Mouse (Mus musculus) T-cell, adult 2 months (primary cell): Measurements from ENCODE around the gene Ssxb10.
"Not testable (repeated sequence)": the region's sequence is repeated elsewhere in the genome, so short reads cannot be mapped to it uniquely, and the experiment has no call there.

Experiments used
- DNase-seq: peaks from one replicate; pipeline ENCODE4 v3.0.0; 2022; ENCODE audit warnings: low spot score

The Ssxb10 gene

DNA sequence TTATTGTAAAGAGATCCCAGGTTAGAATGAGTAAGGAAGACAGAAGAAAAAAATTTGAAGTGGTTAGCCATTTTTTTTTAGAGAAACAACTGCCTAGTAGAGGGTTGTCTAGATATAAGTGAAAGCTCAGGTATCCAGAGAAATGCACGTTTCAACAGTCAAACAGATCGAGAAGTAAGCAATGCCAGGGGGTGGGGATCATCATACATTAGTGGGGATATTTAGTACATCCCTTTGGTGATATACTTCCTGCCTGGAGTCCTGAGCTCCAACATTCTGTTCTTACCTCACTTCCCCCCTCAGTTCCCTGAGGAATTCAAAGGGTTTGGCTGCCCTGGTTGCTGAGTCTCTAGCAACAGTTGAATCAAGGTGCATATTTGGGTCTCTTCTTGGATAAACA lies at the start of gene Ssxb10:
Gene Ssxb10 (plus strand): TSS at position 301 of the 400 bp plus-strand sequence.
- DNase-seq = no peak

DNA sequence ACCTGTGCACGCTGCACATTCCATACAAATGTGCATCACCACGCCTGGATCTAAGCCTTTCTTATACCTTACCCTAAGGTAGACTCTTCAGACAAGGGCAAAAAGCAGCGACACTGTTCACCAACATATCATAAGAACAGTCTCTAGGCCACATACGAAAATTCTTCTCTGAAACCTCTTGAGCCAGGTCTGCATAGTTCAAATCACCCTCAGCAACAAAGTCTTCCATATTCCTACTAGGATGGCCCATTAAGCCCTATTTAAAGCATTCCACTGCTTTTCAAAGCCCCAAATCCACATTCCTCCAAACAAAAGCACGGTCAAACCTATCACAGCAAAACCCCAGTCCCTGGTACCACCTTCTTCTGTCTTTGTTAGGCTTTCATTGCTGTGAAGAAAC lies 38.6 kb upstream of the Ssxb10 start:
- no peak for DNase-seq

DNA sequence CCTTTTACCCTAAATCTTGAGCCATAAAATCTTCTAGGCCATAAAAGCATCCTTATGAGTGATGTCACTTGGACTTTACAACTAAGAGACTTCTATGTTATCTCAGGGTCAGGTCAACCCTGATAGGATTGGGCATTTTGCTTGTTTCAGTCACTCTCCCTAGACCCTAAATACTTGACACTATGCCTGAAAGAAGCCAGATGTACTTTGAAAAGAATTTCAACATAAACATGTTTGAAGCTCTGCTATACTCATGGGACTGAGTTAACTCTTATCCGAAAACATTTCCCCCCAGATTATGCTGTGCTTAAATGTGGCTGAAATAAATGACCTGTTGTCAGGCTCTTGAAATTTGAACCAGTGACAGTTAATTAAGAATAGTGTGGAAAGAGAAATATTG lies 17.9 kb upstream of the Ssxb10 start:
- no peak for DNase-seq

DNA sequence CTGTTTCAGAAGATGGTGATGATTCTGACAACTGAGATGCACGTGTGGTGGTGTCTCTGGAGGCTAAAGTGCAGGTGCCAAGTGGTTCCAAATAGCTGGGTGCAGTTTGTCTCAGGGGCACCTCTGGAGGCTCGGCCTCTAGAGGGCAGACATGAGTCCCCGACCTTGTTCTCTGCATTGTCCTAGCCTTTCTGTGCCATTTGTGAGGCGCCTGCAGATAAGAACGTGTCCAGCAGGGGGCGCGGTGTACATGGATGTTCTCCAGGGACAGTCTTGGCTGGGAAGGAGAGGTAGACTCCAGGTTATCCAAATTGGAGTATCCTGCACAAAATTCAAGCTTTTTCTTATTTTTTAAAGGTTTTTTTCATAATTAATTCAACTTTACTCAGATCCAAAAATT lies 12.3 kb upstream of the Ssxb10 start:
- peak; percentile 44 for DNase-seq

DNA sequence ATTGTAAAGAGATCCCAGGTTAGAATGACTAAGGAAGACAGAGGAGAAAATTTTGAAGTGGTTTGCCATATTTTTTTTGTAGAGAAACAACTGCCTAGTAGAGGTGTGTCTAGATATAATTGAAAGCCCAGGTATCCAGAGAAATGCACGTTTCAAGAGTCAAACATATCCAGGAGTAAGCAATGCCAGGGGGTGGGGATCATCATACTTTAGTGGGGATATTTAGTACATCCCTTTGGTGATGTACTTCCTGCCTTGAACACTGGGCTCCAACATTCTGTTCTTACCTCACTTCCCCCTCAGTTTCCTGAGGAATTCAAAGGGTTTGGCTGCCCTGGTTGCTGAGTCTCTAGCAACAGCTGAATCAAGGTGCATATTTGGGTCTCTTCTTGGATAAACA lies 39.5 kb downstream of the Ssxb10 start, which contains the start of gene Ssxb9:
Gene Ssxb9 (plus strand): TSS at position 301 of the 400 bp plus-strand sequence.
- DNase-seq = not testable (repeated sequence)
